Mouse (Mus musculus): ENCODE data around the gene Crabp2.

DNA sequence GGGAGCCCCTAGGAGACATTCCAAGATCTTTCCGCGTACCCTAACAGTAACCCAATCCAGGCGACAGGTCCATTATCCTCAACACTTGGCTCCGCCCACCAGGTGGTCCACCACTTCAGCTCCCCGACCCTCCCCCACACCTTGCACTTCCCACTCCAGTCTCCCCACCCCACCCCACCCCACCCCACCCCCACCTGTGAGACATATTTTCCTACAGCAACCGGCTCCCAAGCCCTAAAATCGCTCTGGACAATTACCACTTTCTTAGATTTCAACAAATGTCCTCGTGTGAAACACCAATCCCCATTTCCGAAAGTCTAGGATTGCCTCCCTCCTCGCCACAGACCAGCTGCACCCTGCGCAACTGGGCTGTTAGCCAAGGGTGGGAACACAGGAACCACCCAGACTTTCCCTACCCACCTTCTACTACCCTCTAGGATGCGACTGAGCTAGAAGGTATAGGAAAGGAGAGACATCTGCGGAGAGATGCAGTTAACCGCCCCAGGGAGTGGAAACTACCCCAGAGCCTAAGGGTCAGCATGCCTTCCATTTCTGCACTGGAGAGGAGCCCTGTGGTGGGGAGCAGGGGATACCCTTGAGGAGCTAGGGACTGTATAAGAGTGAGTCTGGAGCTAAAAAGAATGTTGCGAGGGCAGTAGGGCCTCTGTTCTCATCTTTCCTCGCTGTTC, 944 bp downstream of the Crabp2 start:
- TF ChIP-seq CTCF (IDR thresholded peaks at IDR 0.05; ENCODE audit: extremely low read depth, insufficient read length, insufficient replicate concordance, low read depth, low read length) (no peak), POLR2A (IDR thresholded peaks at IDR 0.05; ENCODE audit: low read depth, low read length) (no peak)

Measured in small intestine, adult 2 months (tissue).